Mouse (Mus musculus): ENCODE results near the gene Olfr766-ps1. TPM values are rescaled to one million over a fixed set of nuclear protein-coding genes. Genes with fewer than 3 reads are reported as not detected.
"Not testable (repeated sequence)": the region's sequence is repeated elsewhere in the genome, so short reads cannot be mapped to it uniquely, and the experiment has no call there.

Gene Olfr766-ps1
- polyA plus RNA-seq (2014; fragmentation: Nextera tagmentation; extraction: Ambion mirVana), result not detected in 2 replicates

DNA sequence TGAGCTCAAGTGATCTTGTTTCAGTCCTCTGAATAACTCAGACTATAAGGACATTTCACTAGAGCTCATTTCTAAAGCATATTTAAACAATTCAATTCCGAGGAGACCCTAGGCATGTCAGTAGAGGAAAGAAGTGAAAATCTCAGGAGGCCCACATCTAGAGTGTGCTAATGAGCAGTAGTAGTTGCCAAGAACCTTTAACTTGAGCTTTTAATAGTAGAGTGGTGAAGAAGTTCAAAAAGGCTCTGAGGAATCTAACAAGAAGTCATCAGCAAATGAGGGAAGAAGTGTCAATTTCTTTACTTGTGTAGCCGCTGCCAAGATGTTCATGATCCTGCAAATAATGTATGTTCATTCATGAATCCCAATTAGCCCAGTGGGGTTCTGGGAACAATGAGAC is at the start of gene Olfr766-ps1:
Gene Olfr766-ps1, minus strand, starts transcription at position 101 of the 400 bp plus-strand sequence.
- DNase-seq (no peak), ATAC-seq (ENCODE audit: insufficient read depth) (no peak)
- Histone ChIP-seq H3K9me3 (ENCODE audit: low read depth, low read length) (no peaks in the 10 kb centered on the region), H3K27me3 (ENCODE audit: insufficient read depth, low read length) (no peaks in the 10 kb centered on the region), H3K27ac (ENCODE audit: low read depth) (no peak within 1 kb of the TSS), H3K4me1 (ENCODE audit: insufficient read depth) (no peaks in the 10 kb centered on the region), H3K4me2 (no peak within 1 kb of the TSS), H3K9ac (no peak within 1 kb of the TSS), H3K36me3 (ENCODE audit: insufficient read depth) (no peaks in the 10 kb centered on the region), H3K4me3 (ENCODE audit: low read depth, low read length) (no peak within 1 kb of the TSS)
- WGBS, result 75% methylated on average over 2 of the region's 2 CpGs
- TF ChIP-seq CTCF (IDR thresholded peaks at IDR 0.05; ENCODE audit: low read depth), result no peak

DNA sequence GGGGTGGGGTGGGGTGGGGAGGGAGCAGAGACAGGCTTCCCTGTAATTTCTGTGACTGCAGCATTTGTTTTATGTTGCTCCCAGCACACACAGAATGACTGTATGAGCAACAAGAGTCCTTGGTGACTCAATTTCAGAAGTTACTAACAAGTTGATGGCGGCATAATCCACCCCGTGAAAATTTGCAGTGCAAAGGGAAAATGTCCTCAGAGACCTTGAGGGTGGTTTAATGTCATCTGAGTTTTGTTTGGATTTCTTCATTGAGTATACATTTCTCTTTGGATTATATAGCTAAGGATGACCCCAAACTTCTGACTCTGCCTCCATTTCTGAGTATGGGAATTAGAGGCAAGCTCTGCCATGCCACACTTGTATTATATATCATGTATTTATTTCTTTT is 49.0 kb upstream of the Olfr766-ps1 start, which contains the start of gene Olfr769:
Gene Olfr769, minus strand, starts transcription at position 101 of the 400 bp plus-strand sequence.
- no peak for TF ChIP-seq CTCF (IDR thresholded peaks at IDR 0.05; ENCODE audit: low read depth)
- Histone ChIP-seq H3K9ac (no peak within 1 kb of the TSS), H3K4me1 (ENCODE audit: insufficient read depth) (no peaks in the 10 kb centered on the region), H3K9me3 (ENCODE audit: low read depth, low read length) (no peaks in the 10 kb centered on the region), H3K4me2 (no peak within 1 kb of the TSS), H3K27me3 (ENCODE audit: insufficient read depth, low read length) (no peaks in the 10 kb centered on the region), H3K36me3 (ENCODE audit: insufficient read depth) (no peaks in the 10 kb centered on the region), H3K4me3 (ENCODE audit: low read depth, low read length) (no peak within 1 kb of the TSS), H3K27ac (ENCODE audit: low read depth) (no peak within 1 kb of the TSS)
- 58% methylated on average over 2 of the region's 2 CpGs for WGBS
- ATAC-seq (ENCODE audit: insufficient read depth) (no peak), DNase-seq (no peak)

DNA sequence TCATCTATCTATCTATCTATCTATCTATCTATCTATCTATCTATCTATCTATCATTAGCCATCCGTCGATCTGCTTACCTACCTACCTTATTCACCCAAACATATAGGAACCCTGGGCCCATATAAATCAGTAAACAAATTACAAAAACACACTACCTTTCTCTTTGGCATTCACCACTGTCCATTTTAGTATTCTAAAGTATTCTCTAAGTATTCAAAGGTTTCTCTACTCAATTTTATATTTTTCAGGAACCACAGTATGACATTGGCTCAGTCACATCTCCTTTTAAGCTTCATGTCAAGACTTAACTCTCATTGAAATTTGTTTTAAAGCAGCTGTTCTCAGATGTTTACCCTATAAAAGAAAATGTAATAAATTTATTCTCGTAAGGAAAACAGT is 46.4 kb upstream of the Olfr766-ps1 start:
- Histone ChIP-seq H3K9me3 (ENCODE audit: low read depth, low read length) (no peaks in the 10 kb centered on the region), H3K4me3 (ENCODE audit: low read depth, low read length) (no peak overlapping the region), H3K4me2 (no peak overlapping the region), H3K9ac (no peak overlapping the region), H3K27ac (ENCODE audit: low read depth) (no peak overlapping the region), H3K4me1 (ENCODE audit: insufficient read depth) (no peaks in the 10 kb centered on the region), H3K27me3 (ENCODE audit: insufficient read depth, low read length) (no peaks in the 10 kb centered on the region), H3K36me3 (ENCODE audit: insufficient read depth) (no peaks in the 10 kb centered on the region)
- no peak for ATAC-seq (ENCODE audit: insufficient read depth)
- WGBS, result 88% methylated on average over 3 of the region's 3 CpGs
- TF ChIP-seq CTCF (IDR thresholded peaks at IDR 0.05; ENCODE audit: low read depth), result no peak
- no peak for DNase-seq

DNA sequence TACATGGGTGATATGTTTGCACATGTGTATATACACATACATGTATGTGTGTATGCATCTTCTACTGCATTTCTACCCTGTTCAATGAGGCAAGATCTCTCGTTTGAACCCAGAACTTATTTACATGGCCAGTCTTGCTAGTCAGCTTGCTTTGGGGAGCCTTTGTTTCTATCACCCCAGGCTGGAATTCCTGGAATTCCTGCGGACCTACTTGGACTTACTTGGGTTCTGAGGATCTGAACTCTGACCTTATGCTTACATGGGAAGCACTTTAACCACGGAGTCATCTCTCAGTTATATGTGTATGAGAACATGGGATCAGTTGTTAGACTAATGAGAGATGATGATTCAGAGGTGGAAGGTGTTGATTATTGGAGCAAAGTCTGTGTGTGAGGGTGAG is 32.5 kb upstream of the Olfr766-ps1 start:
- no peak for ATAC-seq (ENCODE audit: insufficient read depth)
- no peak for TF ChIP-seq CTCF (IDR thresholded peaks at IDR 0.05; ENCODE audit: low read depth)

DNA sequence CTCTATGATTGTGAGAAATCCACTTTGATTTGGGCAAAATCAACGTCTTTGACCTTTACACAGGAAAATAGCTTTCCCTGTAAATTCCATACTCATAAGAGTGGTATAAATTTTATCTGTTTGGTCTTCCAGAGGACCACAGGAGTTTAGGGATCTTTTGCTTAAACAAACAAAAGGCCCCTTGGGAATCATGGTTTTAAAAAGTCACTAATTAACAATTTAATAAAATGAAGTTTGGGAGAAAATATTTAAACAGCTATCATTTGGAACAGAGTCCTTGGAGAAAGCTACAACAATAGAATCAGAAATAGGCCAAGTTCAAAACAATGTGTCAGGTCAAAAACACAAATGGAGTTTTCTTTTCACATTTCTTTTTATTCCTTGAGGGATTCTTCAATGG is 30.5 kb upstream of the Olfr766-ps1 start, which contains the start of gene Olfr768:
Gene Olfr768, minus strand, starts transcription at position 101 of the 400 bp plus-strand sequence.
- H3K27ac ChIP-seq (ENCODE audit: low read depth), result no peak within 1 kb of the TSS
- no peaks in the 10 kb centered on the region for H3K27me3 ChIP-seq (ENCODE audit: insufficient read depth, low read length)
- H3K9me3 ChIP-seq (ENCODE audit: low read depth, low read length), result no peaks in the 10 kb centered on the region
- TF ChIP-seq CTCF (IDR thresholded peaks at IDR 0.05; ENCODE audit: low read depth), result no peak
- H3K4me1 ChIP-seq (ENCODE audit: insufficient read depth), result no peaks in the 10 kb centered on the region
- no peak for DNase-seq
- no peak within 1 kb of the TSS for H3K4me2 ChIP-seq
- no peak within 1 kb of the TSS for H3K4me3 ChIP-seq (ENCODE audit: low read depth, low read length)
- no peak for ATAC-seq (ENCODE audit: insufficient read depth)
- no peaks in the 10 kb centered on the region for H3K36me3 ChIP-seq (ENCODE audit: insufficient read depth)
- WGBS, result 57% methylated on average over 1 of the region's 1 CpGs
- H3K9ac ChIP-seq, result no peak within 1 kb of the TSS

More for the DNA sequence above, 32.5 kb upstream of the Olfr766-ps1 start:
- Histone ChIP-seq H3K4me2 (no peak overlapping the region), H3K27ac (ENCODE audit: low read depth) (no peak overlapping the region), H3K4me1 (ENCODE audit: insufficient read depth) (no peaks in the 10 kb centered on the region), H3K27me3 (ENCODE audit: insufficient read depth, low read length) (no peaks in the 10 kb centered on the region), H3K9me3 (ENCODE audit: low read depth, low read length) (no peaks in the 10 kb centered on the region), H3K9ac (no peak overlapping the region), H3K36me3 (ENCODE audit: insufficient read depth) (no peaks in the 10 kb centered on the region), H3K4me3 (ENCODE audit: low read depth, low read length) (no peak overlapping the region)
- DNase-seq, result no peak
- WGBS, result 25% methylated on average over 3 of the region's 3 CpGs

DNA sequence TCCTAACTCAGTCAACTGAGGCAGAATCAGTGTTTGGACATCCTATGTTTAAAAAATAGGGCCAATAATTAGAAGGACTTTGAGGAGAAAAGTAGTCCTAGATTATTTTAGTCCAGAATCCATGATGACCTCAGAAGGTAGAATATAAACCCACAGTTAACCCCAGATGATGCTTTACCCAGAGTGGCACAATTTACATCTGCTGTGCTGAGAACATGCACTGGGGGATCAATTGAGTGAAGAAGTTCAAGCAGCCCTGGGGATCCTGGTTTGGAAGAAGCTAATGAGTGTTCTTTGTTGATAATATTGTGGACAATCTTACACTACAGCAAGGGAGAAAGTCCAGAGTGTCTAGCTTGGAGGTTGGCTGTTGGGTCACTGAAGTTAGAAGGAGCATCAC is 14.0 kb upstream of the Olfr766-ps1 start, which contains the start of gene Olfr767:
Gene Olfr767, minus strand, starts transcription at position 101 of the 400 bp plus-strand sequence.
- H3K9ac ChIP-seq; ATAC-seq (ENCODE audit: insufficient read depth); H3K27ac ChIP-seq (ENCODE audit: low read depth); DNase-seq; H3K9me3 ChIP-seq (ENCODE audit: low read depth, low read length); H3K27me3 ChIP-seq (ENCODE audit: insufficient read depth, low read length); H3K4me3 ChIP-seq (ENCODE audit: low read depth, low read length); H3K4me1 ChIP-seq (ENCODE audit: insufficient read depth); H3K36me3 ChIP-seq (ENCODE audit: insufficient read depth); H3K4me2 ChIP-seq: not testable (repeated sequence)

DNA sequence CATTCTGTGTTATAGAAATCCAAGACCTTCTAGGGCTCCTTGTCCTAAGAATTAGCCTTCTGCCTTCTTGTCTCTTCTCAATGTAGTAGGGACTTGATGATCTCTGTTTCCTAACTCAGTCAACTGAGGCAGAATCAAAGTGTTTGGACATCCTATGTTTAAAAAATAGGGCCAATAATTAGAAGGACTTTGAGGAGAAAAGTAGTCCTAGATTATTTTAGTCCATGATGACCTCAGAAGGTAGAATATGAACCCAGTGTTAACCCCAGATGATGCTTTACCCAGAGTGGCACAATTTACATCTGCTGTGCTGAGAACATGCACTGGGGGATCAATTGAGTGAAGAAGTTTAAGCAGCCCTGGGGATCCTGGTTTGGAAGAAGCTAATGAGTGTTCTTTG is 18.9 kb downstream of the Olfr766-ps1 start, which contains the start of gene Olfr765:
Gene Olfr765, minus strand, starts transcription at position 101 of the 400 bp plus-strand sequence.
- DNase-seq; H3K4me2 ChIP-seq; H3K9me3 ChIP-seq (ENCODE audit: low read depth, low read length); H3K27me3 ChIP-seq (ENCODE audit: insufficient read depth, low read length); H3K4me3 ChIP-seq (ENCODE audit: low read depth, low read length); ATAC-seq (ENCODE audit: insufficient read depth); H3K4me1 ChIP-seq (ENCODE audit: insufficient read depth); H3K36me3 ChIP-seq (ENCODE audit: insufficient read depth); H3K9ac ChIP-seq; H3K27ac ChIP-seq (ENCODE audit: low read depth): not testable (repeated sequence)

DNA sequence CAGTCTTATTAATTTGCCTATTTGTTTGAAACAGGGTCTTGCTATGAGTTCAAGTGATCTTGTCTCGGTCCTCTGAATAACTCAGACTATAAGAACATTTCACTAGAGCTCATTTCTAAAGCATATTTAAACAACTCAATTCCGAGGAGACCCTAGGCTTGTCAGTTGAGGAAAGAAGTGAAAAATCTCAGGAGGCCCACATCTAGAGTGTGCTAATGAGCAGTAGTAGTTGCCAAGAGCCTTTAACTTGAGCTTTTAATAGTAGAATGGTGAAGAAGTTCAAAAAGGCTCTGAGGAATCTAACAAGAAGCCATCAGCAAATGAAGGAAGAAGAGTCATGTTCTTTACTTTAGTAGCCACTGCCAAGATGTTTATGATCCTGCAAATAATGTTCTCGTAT is 29.0 kb downstream of the Olfr766-ps1 start, which contains the start of gene Olfr764-ps1:
Gene Olfr764-ps1, minus strand, starts transcription at position 101 of the 400 bp plus-strand sequence.
- ATAC-seq (ENCODE audit: insufficient read depth), result no peak
- TF ChIP-seq CTCF (IDR thresholded peaks at IDR 0.05; ENCODE audit: low read depth), result no peak
- Histone ChIP-seq H3K9me3 (ENCODE audit: low read depth, low read length) (no peaks in the 10 kb centered on the region), H3K9ac (no peak within 1 kb of the TSS), H3K4me1 (ENCODE audit: insufficient read depth) (no peaks in the 10 kb centered on the region), H3K4me3 (ENCODE audit: low read depth, low read length) (no peak within 1 kb of the TSS), H3K36me3 (ENCODE audit: insufficient read depth) (no peaks in the 10 kb centered on the region), H3K27ac (ENCODE audit: low read depth) (no peak within 1 kb of the TSS), H3K27me3 (ENCODE audit: insufficient read depth, low read length) (no peaks in the 10 kb centered on the region), H3K4me2 (no peak within 1 kb of the TSS)
- DNase-seq, result no peak
- 73% methylated on average over 3 of the region's 3 CpGs for WGBS
